Mouse (Mus musculus) lung, postnatal 25 days (tissue): ENCODE data around the gene Lancl1.

Experiments
- DNase-seq: peaks from one replicate; pipeline ENCODE4 v3.0.0; 2022; ENCODE audit warnings: low spot score

The Lancl1 gene

GRCm38 (mm10) chr1:67038246-67038987 is at the start of gene Lancl1:
TSS of gene Lancl1 (minus strand) at chr1:67038872.
- peak; percentile 90 for DNase-seq

DNA sequence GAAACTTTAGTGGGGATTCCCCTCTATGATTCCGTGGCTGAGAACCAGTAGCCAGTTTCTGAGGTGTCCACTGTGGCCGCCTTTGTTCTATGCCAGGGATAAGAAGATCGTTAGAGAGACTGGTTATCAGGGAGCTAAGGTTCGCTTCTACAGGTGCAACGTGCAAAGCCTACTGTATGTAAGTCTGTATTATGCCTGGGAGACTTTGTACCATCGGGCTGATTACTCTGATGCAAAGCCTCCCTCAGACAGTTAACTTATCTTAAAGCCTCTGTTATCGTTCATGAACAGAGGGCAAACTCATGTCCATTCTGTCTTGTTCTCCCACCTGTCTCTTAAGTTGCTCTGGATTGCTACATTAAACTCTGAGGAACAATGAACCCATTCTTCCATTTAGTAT is 40.5 kb upstream of the Lancl1 start:
- DNase-seq: no peak

GRCm38 (mm10) chr1:67078666-67079065 is 40.0 kb upstream of the Lancl1 start:
- DNase-seq: no peak

DNA sequence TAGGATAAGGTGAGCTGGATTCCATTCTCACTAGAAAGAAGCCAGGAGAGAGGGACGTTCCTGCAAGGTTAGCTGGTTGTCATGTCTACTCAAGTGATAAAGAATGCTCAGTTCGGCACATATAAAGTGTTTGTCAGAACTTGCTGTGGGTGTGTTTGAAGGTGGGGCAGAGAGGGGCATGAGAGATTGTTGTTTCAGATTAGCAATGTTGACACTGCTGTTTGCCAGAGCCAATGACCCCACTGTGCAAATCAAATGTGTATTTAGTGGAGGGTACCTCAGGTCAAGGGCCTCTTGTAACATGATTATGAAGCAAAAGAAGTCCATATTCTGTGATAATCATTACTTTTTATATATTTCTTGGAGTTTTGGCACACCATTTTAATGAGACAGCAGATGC is 39.1 kb upstream of the Lancl1 start:
- DNase-seq: peak; percentile 13

GRCm38 (mm10) chr1:67067561-67067960 is 28.9 kb upstream of the Lancl1 start:
- no peak for DNase-seq

- DNase-seq: no peak
Observed at GRCm38 (mm10) chr1:67065347-67066270, 26.9 kb upstream of the Lancl1 start.

GRCm38 (mm10) chr1:67061456-67062085 is 22.9 kb upstream of the Lancl1 start:
- peak; percentile 57 for DNase-seq

- DNase-seq: no peak
Observed at GRCm38 (mm10) chr1:67055816-67056215, 17.1 kb upstream of the Lancl1 start.

- DNase-seq: no peak
Observed at GRCm38 (mm10) chr1:67052721-67053120, 14.0 kb upstream of the Lancl1 start.

DNA sequence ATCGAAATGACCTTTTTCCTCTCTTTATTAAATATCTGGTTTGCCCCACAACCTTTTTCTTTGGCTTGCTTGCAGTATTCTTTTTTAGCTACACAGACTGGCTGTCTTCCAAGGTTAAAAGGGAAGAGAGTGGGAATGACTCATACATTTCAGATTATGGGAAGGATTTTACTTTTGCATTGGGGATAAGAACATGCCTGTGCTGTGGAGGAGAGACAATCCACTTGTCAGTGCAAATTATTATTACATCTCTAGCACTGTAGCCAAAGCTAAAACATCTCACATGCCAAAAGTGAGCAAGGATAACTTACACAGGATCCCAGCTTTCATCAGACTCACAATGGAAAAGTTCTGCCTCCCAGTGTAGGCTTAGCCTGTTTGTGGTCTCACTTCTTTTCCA is 10.9 kb upstream of the Lancl1 start:
- DNase-seq: no peak

GRCm38 (mm10) chr1:67048696-67049095 is 10.0 kb upstream of the Lancl1 start:
- no peak for DNase-seq

GRCm38 (mm10) chr1:67045100-67045499 is 6.4 kb upstream of the Lancl1 start:
- DNase-seq: no peak

DNA sequence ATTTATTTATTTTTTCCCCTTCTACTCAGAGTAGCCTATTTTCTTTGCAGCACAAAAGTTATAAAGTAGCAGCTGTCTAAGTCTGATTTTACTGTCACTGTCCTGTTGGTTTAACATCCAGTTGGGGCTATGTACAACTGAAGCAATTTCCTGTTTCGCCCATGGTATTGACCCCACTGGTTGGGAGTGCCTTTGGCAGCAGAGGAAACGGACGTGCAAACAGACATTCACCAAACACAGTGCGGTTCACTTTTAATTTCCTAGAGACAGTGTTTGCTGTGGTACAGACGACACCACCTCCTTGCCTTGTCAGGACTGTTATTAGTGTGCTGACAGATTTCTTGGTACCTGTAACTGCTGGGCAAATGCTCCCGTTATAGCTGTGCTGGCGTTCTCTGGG is 3.9 kb upstream of the Lancl1 start:
- no peak for DNase-seq

DNA sequence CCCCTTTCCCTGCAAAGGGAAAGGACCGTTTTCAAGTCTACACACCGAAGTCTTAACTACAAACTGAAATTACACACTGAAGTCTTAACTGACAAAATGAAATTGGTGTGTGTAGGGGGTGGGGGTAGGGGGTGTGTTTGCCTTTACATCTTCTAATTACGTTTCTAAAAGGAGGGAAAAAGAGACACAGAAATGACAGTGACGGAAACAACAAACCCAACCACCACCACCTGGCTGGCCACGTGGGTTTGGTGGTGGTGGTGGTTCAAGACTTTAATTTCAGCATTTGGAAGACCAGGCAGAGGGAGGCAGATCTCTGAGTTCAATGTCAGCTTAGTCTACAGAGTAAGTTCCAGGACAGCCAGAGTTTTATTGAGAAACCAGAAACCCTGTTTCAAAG is 411 bp upstream of the Lancl1 start:
- DNase-seq: no peak

- no peak for DNase-seq
Observed at GRCm38 (mm10) chr1:67037198-67037597, 1.5 kb downstream of the Lancl1 start.

GRCm38 (mm10) chr1:67033278-67033677 is 5.4 kb downstream of the Lancl1 start:
- no peak for DNase-seq

- no peak for DNase-seq
Observed at GRCm38 (mm10) chr1:67026927-67027511, 11.7 kb downstream of the Lancl1 start.

DNA sequence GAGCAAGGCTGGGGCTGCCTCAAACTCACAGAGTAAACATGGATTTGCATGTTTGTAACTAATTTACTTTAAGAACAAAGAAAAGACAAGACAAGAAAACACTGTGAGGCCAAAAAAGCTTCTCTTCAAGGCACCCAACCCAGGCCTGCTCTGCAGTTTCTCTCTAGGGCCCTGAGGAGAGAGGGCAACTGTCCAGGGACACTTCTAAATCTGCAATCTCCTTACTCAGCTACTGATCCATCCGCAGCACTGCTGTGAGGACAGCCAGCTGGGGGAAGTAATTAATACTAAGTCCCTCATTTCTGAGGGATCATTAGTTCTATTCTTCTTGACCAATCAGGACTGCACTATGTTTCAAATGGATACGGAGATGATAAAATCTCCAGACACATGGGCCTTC is 12.5 kb downstream of the Lancl1 start:
- no peak for DNase-seq

DNA sequence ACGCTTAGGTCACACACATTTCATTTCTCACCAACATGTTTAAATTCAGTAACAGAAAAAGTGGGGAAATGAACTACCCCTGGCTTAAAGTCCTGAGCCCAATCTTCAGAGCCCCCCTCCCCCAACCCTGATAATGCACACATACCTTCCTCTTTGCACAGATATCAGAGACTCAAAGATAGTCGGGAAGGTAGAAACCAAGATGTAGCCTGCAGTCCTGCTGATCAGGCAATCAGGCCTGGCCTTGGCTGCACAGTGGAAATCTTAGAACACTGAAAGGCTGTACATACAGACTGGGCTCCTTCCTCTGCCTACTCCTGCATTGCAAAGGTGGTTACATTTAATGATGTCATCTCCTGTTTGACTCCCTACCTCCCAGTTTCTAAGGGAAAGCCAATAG is 15.9 kb downstream of the Lancl1 start:
- no peak for DNase-seq

- DNase-seq: no peak
Observed at GRCm38 (mm10) chr1:67022051-67022450, 16.6 kb downstream of the Lancl1 start.

- no peak for DNase-seq
Observed at GRCm38 (mm10) chr1:67020637-67021161, 18.0 kb downstream of the Lancl1 start.
